Mouse (Mus musculus) c-Kit-positive CD71-positive TER-119-negative erythroid progenitor cells, embryonic 14.5 days (primary cell): ENCODE data around the gene Dact3.

Experiments used
- DNase-seq: peaks from one replicate; pipeline ENCODE4 v3.0.0-alpha.2; 2013; ENCODE audit warnings: low read depth

Gene Dact3

DNA sequence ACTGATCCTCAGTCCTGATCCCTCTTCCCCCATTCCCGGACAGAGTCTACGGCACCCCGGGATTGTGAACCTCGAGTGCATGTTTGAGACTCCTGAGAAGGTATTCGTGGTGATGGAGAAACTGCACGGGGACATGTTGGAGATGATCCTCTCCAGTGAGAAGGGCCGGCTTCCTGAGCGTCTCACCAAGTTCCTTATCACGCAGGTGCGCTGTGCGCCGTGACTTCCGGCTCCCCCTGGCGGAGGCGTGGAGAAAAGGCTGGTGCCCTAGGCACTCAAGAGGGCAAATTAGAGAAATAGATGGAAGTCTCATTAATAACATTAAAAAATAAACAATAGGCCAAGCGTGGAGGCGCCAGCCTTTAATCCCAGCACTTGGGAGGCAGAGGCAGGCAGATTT is 16.8 kb upstream of the Dact3 start:
- DNase-seq = no peak

GRCm38 (mm10) chr7:16859902-16860651 is 15.0 kb upstream of the Dact3 start:
- no peak for DNase-seq

DNA sequence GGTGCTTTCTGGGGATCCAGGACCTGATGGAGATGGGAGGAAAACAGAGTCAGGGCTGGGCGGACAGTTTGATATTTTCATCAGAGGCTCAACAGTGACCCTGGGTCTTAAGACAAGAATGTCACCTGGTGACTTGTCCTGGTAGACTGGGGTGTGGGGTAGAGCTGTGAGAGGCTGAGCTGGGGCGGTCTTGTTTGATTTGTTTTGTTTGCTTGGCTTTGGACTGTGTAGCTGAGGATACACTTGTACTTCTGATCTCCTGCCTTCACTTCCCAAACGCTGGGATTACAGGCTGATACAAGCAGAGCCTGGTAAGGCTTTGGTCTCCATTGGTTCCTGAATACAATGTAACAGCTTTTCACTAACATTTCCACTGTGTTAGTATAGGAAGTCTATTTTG is 7.6 kb upstream of the Dact3 start:
- no peak for DNase-seq

- DNase-seq = no peak
Observed at GRCm38 (mm10) chr7:16869497-16869896, 5.6 kb upstream of the Dact3 start.

- DNase-seq = no peak
Observed at GRCm38 (mm10) chr7:16871600-16871999, 3.5 kb upstream of the Dact3 start.

DNA sequence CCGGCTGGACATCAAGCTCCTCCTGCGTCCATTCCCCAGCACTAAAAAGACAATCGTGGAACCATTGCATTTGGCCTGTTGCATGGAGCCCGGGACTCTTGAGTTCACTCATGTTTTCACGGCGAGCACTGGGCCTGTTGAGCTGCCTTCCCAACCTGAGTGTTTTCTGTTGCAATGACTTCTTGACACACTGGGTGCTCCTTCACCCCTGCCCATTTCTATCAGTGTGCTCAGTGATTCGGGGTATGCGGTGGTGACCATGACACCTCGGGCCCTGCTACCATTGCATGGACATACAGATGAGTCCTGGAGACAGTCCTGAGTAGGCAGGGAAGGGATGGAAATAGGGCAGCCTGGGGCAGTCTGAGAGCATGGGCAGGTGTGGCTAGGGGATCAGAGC is 2.6 kb upstream of the Dact3 start:
- no peak for DNase-seq

DNA sequence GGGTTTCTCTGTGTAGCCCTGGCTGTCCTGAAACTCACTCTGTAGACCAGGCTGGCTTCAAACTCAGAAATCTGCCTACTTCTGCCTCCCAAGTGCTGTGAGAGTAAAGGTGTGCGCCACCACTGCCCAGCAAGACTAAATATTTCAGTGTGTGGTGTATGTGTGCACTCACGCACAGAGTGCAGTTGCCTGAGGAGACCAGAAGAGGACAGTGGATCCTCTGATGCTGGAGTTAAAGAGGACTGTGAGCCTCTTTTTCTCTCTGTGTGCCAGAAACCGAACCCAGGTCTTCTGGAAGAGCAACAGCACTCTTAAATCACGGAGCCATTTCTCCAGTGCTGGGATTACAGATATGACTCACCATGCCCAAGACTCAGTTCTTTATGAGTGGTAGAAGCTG is 1.7 kb upstream of the Dact3 start:
- no peak for DNase-seq

DNA sequence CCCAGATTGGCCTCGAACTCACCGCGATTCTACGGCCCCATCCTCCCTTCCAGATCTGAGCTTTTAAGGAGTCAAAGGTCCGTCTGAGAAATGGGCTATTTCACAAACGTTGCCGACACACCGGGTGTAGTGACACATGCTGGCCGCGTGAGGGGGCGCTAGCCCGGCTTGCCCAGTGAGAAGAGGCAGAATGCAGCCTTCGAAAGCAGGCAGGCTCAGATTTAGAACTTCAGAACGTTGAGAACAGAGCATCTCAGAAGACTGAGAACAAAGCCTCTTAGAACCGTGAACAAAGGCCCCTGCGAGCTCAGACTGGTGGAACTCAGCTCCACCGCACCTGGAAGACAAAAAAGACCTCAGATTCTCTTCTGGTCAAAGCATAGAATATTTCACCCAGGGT is 927 bp upstream of the Dact3 start:
- DNase-seq = peak; percentile 63

- DNase-seq = peak; percentile 99
Observed at GRCm38 (mm10) chr7:16874756-16875309, 284 bp upstream of the Dact3 start.

- no peak for DNase-seq
Observed at GRCm38 (mm10) chr7:16875326-16875725, 209 bp downstream of the Dact3 start.

- no peak for DNase-seq
Observed at GRCm38 (mm10) chr7:16876006-16876405, 889 bp downstream of the Dact3 start.

GRCm38 (mm10) chr7:16876608-16877007 is 1.5 kb downstream of the Dact3 start:
- no peak for DNase-seq

DNA sequence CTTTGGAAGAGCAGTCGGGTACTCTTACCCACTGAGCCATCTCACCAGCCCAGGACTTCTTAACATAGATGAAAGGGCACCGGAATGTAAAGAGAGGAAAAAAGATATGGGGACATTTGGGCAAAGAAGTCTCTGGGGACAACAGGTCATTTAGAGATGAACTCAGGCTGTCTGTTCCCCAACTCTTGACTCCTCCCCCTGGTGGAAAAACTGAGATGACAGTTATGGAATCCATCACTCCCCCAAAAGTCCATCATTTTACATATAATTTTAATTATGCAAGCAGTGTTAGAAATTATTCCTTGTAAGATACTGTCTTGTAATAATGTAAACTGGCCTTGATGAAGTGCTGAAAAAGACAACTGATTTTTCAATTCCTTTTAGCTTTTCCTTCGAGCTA is 2.6 kb downstream of the Dact3 start:
- no peak for DNase-seq

DNA sequence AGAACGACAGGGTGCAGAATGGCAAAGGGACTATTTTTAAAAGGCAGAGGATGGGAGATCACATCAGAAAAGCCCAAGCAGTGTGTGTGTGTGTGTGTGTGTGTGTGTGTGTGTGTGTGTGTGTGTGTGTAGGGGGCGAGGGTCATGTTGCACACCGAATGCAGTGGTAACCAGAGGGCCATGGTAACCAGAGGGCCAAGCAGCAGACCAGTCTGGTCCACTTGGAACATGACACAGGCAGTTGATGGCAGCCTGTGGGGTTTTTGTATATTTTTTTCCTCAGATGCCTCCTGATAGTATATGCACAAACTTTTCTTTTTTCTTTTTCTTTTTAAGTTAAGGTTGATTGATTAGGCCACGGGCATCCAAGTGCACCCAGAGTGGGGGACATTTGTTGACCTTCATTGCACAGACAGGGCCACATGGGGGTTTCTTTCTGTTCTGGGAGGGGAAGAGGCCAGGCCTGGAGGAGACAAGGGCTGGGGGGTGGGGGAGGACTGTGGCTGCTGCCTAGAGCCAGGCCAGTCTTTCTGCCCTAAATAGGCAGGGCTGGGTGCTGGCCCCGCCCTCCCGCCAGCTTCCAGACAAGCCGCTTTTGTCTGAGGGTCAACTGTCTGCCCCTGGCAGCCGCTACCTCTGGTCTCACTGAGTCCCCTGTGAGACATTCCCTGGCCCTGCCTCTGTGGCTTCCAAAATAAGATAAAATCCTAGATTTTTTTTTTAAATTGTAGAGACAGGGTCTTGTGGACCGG is 4.9 kb downstream of the Dact3 start:
- DNase-seq = no peak

DNA sequence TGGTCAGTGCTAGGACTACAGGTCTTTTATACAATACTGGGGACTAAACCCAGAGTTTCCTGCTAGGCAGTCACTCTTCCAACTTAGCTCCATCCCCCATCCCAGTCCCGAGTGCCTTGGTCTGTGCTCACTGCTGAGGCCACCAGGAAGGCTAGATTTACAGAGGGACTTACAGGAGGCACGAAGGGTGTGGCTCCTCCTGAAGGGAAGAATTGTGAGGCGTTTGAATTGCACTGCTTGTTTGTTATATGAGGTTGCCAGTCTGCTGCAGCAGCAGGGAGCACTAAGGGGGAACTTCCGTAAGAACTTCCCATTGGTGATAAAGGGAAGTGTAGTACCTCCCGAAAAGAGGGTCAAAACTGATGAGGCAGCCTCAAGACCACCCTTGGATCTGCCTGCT is 5.5 kb downstream of the Dact3 start:
- DNase-seq = no peak

DNA sequence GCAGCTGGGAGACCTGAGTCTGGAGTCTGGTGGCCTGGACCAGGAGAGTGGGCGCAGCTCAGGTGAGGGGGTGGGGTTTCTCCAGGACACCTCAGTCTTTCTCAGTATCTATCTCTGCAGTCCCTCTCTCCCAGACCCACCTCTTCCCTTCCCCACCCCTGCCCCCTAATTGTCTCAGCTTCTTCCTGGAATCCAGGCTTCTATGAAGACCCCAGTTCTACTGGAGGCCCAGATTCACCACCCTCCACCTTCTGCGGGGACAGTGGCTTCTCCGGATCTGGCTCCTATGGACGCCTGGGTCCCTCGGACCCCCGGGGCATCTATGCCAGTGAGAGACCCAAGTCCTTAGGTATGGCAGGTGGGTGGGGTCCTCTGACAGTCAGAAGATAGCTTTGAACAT is 8.0 kb downstream of the Dact3 start:
- DNase-seq = no peak

- DNase-seq = no peak
Observed at GRCm38 (mm10) chr7:16884334-16884733, 9.2 kb downstream of the Dact3 start.

- no peak for DNase-seq
Observed at GRCm38 (mm10) chr7:16885271-16885776, 10.2 kb downstream of the Dact3 start.

DNA sequence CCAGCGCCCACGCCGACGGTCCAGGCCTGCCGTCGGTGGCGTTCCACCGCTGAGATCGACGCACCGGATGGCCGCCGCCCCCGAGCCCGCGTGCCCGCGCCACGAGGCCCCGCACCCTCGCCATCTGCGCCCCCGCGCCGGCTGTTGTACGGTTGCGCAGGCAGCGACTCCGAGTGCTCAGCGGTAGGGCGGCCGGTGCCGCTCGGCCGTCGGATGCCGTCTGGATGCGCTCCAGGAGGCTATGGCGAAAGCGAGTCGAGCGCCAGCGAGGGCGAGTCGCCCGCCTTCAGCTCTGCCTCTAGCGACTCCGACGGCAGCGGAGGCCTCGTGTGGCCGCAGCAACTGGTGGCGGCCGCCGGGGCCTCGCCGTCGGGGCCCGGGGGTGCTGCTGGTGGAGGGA is 10.8 kb downstream of the Dact3 start:
- no peak for DNase-seq

DNA sequence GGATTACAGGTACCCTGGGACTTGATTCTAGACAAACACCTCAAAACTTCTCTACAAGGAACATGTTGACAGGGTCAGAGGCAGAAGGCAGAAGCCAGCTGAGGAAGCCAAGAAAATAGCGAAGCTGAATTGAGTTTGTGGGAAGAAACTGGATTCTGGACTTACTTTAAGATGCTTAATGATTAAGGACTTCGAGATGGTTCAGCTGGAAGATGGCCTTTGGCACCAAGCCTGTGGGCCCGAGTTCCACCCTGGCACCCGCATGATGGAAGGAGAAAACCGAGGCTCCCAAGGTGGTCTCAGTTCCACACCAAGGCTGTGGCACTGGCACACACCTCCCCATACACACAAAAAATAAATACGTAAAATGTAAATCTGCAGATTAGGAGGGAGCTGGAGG is 15.4 kb downstream of the Dact3 start:
- no peak for DNase-seq

DNA sequence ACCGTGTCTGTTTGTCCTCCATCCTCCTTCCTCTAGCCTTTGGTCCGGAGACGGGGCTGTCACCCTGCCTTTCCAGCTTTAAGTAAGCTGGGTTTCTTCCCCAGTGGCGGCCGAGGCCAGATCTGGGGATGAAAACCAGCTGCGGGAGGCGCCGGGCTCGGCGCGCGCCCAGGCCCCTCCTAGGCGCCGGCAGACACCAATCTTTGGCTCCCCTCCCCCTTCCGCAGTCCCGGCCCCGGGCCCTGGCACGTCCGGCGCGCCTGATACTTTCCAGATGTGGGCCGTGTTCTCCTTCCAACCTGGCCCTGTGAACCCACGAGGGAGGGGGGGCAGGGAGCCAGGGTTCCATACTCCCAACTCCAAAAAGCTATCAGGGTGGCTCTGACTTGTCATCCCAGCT is 15.8 kb downstream of the Dact3 start:
- no peak for DNase-seq

DNA sequence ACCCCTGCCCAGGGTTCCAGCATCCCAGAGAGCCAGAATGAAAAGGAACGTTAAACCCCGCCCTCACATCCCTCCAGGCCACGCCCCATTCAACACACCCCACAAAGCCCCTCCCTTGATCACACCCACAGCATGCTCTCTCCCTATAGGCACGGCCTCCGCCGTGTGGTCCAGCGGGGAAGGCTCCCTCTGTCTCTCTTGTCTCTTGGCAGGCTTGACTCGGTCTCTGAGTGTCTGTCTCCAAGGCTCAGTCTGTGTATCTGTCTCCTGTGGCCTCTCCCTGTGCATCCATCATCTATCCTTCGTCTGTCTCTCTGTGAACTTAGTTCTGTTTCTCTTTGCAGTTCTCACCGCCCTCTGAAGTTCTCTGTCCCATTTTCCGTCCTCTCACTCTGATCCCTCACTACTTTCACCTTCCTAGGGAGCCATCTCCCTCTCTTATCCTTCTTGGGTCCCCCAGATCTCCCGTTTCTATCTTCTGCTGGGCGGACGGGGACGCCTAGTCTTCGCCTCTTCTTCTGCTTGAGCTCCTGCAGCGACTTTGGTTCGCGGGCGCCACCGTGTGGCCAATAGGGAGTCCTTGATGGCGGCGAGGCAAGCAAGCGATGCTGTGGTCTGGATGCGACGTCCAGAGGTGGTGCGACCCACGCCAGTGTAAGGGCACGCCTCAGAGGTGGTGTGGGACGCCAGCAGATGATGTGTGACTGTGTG is 16.7 kb downstream of the Dact3 start, which contains the start of gene Gng8:
Gene Gng8 (plus strand): TSS at position 146 of the 711 bp plus-strand sequence.
- peak; percentile 80 for DNase-seq
